Mouse (Mus musculus) spleen, adult 12 weeks (tissue): Measurements from ENCODE around the gene Pcbp1.

Experiments
- DNase-seq: peaks from one replicate; pipeline ENCODE4 v3.0.0; 2022; ENCODE audit warnings: low spot score

Pcbp1 gene

GRCm38 (mm10) chr6:86523755-86524434 lies 2.2 kb downstream of the Pcbp1 start:
- DNase-seq, result peak; percentile 11

- DNase-seq, result no peak
These were observed 2.8 kb downstream of the Pcbp1 start for GRCm38 (mm10) chr6:86523242-86523754.

- DNase-seq, result no peak
These were observed 3.9 kb downstream of the Pcbp1 start for GRCm38 (mm10) chr6:86522001-86522911.

- no peak for DNase-seq
These were observed 6.3 kb downstream of the Pcbp1 start for GRCm38 (mm10) chr6:86519767-86520345.

GRCm38 (mm10) chr6:86516021-86516420 lies 10.1 kb downstream of the Pcbp1 start:
- DNase-seq, result no peak

- DNase-seq, result no peak
These were observed 12.8 kb downstream of the Pcbp1 start for GRCm38 (mm10) chr6:86513296-86513695.

- no peak for DNase-seq
These were observed 15.1 kb downstream of the Pcbp1 start for GRCm38 (mm10) chr6:86510979-86511378.

GRCm38 (mm10) chr6:86509866-86510200 lies 16.3 kb downstream of the Pcbp1 start:
- no peak for DNase-seq

GRCm38 (mm10) chr6:86509194-86509865 lies 16.8 kb downstream of the Pcbp1 start:
- DNase-seq, result no peak

- DNase-seq, result no peak
These were observed 17.4 kb downstream of the Pcbp1 start for GRCm38 (mm10) chr6:86508736-86509135.

GRCm38 (mm10) chr6:86507116-86507515 lies 19.0 kb downstream of the Pcbp1 start:
- no peak for DNase-seq

- DNase-seq, result no peak
These were observed 19.8 kb downstream of the Pcbp1 start for GRCm38 (mm10) chr6:86506309-86506708.

- DNase-seq, result no peak
These were observed 20.4 kb downstream of the Pcbp1 start for GRCm38 (mm10) chr6:86505671-86506070.

GRCm38 (mm10) chr6:86503513-86503912 lies 22.6 kb downstream of the Pcbp1 start:
- no peak for DNase-seq

GRCm38 (mm10) chr6:86499571-86500109 lies 26.5 kb downstream of the Pcbp1 start:
- no peak for DNase-seq

- DNase-seq, result no peak
These were observed 28.0 kb downstream of the Pcbp1 start for GRCm38 (mm10) chr6:86497942-86498732.

- no peak for DNase-seq
These were observed 28.9 kb downstream of the Pcbp1 start for GRCm38 (mm10) chr6:86497071-86497815.

- DNase-seq, result no peak
These were observed 29.5 kb downstream of the Pcbp1 start for GRCm38 (mm10) chr6:86496585-86496984.

- DNase-seq, result no peak
These were observed 30.0 kb downstream of the Pcbp1 start for GRCm38 (mm10) chr6:86496127-86496526.

GRCm38 (mm10) chr6:86495661-86496060 lies 30.5 kb downstream of the Pcbp1 start:
- no peak for DNase-seq
